Mouse (Mus musculus) lung, postnatal 0 days (tissue): ENCODE data around the gene Ttll4.

Source experiments
- CTCF ChIP-seq: IDR thresholded peaks from 2 replicates; pipeline ENCODE4 v1.5.1; 2016; ENCODE audit warnings: antibody characterized with exemption, mild to moderate bottlenecking
- EP300 ChIP-seq: IDR thresholded peaks from 2 replicates; pipeline ENCODE4 v1.6.1; 2016; ENCODE audit warnings: antibody characterized with exemption, mild to moderate bottlenecking, control low read depth

GRCm38 (mm10) chr1:74632734-74633133 is 28.8 kb upstream of the Ttll4 start:
- TF ChIP-seq CTCF (no peak), EP300 (no peak)
